Mouse (Mus musculus): ENCODE data around the gene Tmem163.

DNA sequence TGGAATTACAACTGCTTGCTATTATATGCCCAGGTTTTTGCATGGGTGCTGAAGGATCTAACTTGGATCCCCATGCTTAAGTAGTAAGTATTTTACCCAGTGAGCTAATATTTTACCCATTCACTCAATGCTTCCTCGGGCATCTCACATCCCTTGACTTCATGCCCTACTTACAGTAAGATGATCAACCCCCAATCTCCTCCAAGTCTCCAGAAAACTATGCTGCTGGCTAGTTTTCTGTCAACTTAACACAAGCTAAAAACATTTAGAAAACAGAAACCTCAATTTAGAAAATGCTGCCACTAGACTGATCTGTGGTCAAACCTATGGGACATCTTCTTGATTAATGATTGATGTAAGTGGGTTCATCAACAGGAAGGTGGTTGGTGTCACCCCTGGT is 38.9 kb upstream of the Tmem163 start:
- no peak for TF ChIP-seq POLR2AphosphoS2 (IDR thresholded peaks at IDR 0.05; ENCODE audit: insufficient read length, low read depth)
- TF ChIP-seq USF1 (IDR thresholded peaks at IDR 0.05; ENCODE audit: low read depth): no peak
- TF ChIP-seq POLR2A (IDR thresholded peaks at IDR 0.05; ENCODE audit: insufficient read length, low read depth): no peak
